Mouse (Mus musculus) midbrain, postnatal 0 days (tissue): Measurements from ENCODE around the gene Spred2. TPM values are rescaled to one million over a fixed set of nuclear protein-coding genes. Genes with fewer than 3 reads are reported as not detected.

Experiments
- ATAC-seq: fragments of 200-750 bp; cut with Nextera tagmentation; 2 replicates; pipeline ENCODE4 v1.8.0; 2017; ENCODE audit warnings: moderate number of reproducible peaks, mild to moderate bottlenecking, moderate TSS enrichment, moderate library complexity; ENCODE audit not compliant: low FRiP score
- DNase-seq: peaks from one replicate; pipeline ENCODE4 v3.0.0-alpha.2; 2015; ENCODE audit warnings: low spot score
- H3K27ac ChIP-seq: fragments of 300-500 bp; sonication (generic); 2 replicates; pipeline ENCODE4 v1.5.1; 2014; ENCODE audit warnings: low read depth, mild to moderate bottlenecking, low read length, mixed read lengths
- H3K27me3 ChIP-seq: fragments of 300-500 bp; sonication (generic); 2 replicates; pipeline ENCODE4 v1.6.1; 2014; ENCODE audit warnings: low read length, control low read depth, mixed read lengths; ENCODE audit not compliant: insufficient read depth
- H3K36me3 ChIP-seq: fragments of 300-500 bp; sonication (generic); 2 replicates; pipeline ENCODE4 v1.6.1; 2014; ENCODE audit warnings: low read length, control low read depth, mixed read lengths; ENCODE audit not compliant: insufficient read depth
- H3K4me1 ChIP-seq: fragments of 300-500 bp; sonication (generic); 2 replicates; pipeline ENCODE4 v1.6.1; 2014; ENCODE audit warnings: mild to moderate bottlenecking, control low read depth, antibody characterized with exemption, low read length, mixed read lengths; ENCODE audit not compliant: insufficient read depth
- H3K4me2 ChIP-seq: fragments of 300-500 bp; sonication (generic); 2 replicates; pipeline ENCODE4 v1.6.1; 2014; ENCODE audit warnings: low read depth, mild to moderate bottlenecking, low read length, mixed read lengths; ENCODE audit not compliant: poor library complexity, severe bottlenecking
- H3K4me3 ChIP-seq: fragments of 300-500 bp; sonication (generic); 2 replicates; pipeline ENCODE4 v1.5.1; 2014; ENCODE audit warnings: low read depth, mild to moderate bottlenecking, low read length, moderate library complexity
- H3K9ac ChIP-seq: fragments of 300-500 bp; sonication (generic); replicated peaks from 2 replicates; pipeline ENCODE4 v1.6.1; 2014; ENCODE audit warnings: mild to moderate bottlenecking, low read length, moderate library complexity, mixed read lengths; ENCODE audit not compliant: poor library complexity, severe bottlenecking
- H3K9me3 ChIP-seq: fragments of 300-500 bp; sonication (generic); 2 replicates; pipeline ENCODE4 v1.6.1; 2016; ENCODE audit warnings: low read length, control low read depth
- CTCF ChIP-seq: IDR thresholded peaks from 2 replicates; pipeline ENCODE4 v1.5.1; 2016; ENCODE audit warnings: antibody characterized with exemption, mild to moderate bottlenecking
- WGBS: fragments of 180-500 bp; shearing (Covaris S2); extraction: QIAGEN DNeasy Blood & Tissue Kit; methylation state at CpG from one replicate; pipeline ENCODE4 v1.1.7; 2014; 5-methylcytosine and 5-hydroxymethylcytosine counted together
- polyA plus RNA-seq: library from polyadenylated mRNA; unstranded; fragments of >200 nt; fragmentation: Nextera tagmentation; extraction: Ambion mirVana; gene quantifications from 2 replicates; pipeline ENCODE4 v1.2.1, GENCODE M21; 2015
- total RNA-seq: library from RNA; depleted of rRNA; stranded (reverse); fragments of >200 nt; gene quantifications from 2 replicates; pipeline ENCODE4 v1.2.3, GENCODE M21; 2014

Spred2 gene
- total and polyA plus RNA-seq, 2 experiments from 2014 or later: 6.2 to 17.0 TPM

- Histone ChIP-seq H3K4me1 (no peaks in the 10 kb centered on the region), H3K9ac (no peak overlapping the region), H3K4me3 (no peak overlapping the region), H3K27me3 (no peaks in the 10 kb centered on the region), H3K4me2 (no peak overlapping the region), H3K9me3 (peaks cover 24% of the 10 kb centered on the region), H3K36me3 (peaks cover 38% of the 10 kb centered on the region), H3K27ac (no peak overlapping the region)
- 96% methylated on average over 13 of the region's 13 CpGs for WGBS
- no peak for ATAC-seq
- TF ChIP-seq CTCF: no peak
- DNase-seq: no peak
These were observed 93.8 kb downstream of the Spred2 start for GRCm38 (mm10) chr11:20017937-20018336.

- peaks cover 24% of the 10 kb centered on the region for H3K9me3 ChIP-seq
- WGBS: 96% methylated on average over 2 of the region's 2 CpGs
- H3K4me3 ChIP-seq: no peak overlapping the region
- peaks cover 38% of the 10 kb centered on the region for H3K36me3 ChIP-seq
- no peak overlapping the region for H3K9ac ChIP-seq
- H3K4me2 ChIP-seq: no peak overlapping the region
- TF ChIP-seq CTCF: no peak
- no peaks in the 10 kb centered on the region for H3K27me3 ChIP-seq
- H3K27ac ChIP-seq: no peak overlapping the region
- no peaks in the 10 kb centered on the region for H3K4me1 ChIP-seq
- ATAC-seq: no peak
- DNase-seq: no peak
These were observed 94.7 kb downstream of the Spred2 start for GRCm38 (mm10) chr11:20018905-20019304.

- ATAC-seq: no peak
- no peak overlapping the region for H3K9ac ChIP-seq
These were observed 96.5 kb downstream of the Spred2 start for GRCm38 (mm10) chr11:20020720-20021119.

GRCm38 (mm10) chr11:20022462-20022861 lies 98.3 kb downstream of the Spred2 start:
- H3K27ac ChIP-seq: no peak overlapping the region
- H3K4me2 ChIP-seq: no peak overlapping the region
- ATAC-seq (no peak), DNase-seq (no peak)
- H3K4me1 ChIP-seq: no peaks in the 10 kb centered on the region
- no peak for TF ChIP-seq CTCF
- no peaks in the 10 kb centered on the region for H3K27me3 ChIP-seq
- peaks cover 24% of the 10 kb centered on the region for H3K9me3 ChIP-seq
- H3K36me3 ChIP-seq: peaks cover 48% of the 10 kb centered on the region
- no peak overlapping the region for H3K4me3 ChIP-seq
- WGBS: 84% methylated on average over 2 of the region's 2 CpGs
- no peak overlapping the region for H3K9ac ChIP-seq

More at GRCm38 (mm10) chr11:20020720-20021119, 96.5 kb downstream of the Spred2 start:
- WGBS: 99% methylated on average over 35 of the region's 35 CpGs
- no peak overlapping the region for H3K27ac ChIP-seq
- no peak overlapping the region for H3K4me2 ChIP-seq
- no peaks in the 10 kb centered on the region for H3K27me3 ChIP-seq
- no peak overlapping the region for H3K4me3 ChIP-seq
- peaks cover 24% of the 10 kb centered on the region for H3K9me3 ChIP-seq
- DNase-seq: no peak
- TF ChIP-seq CTCF: no peak
- no peaks in the 10 kb centered on the region for H3K4me1 ChIP-seq
- peaks cover 40% of the 10 kb centered on the region for H3K36me3 ChIP-seq

GRCm38 (mm10) chr11:20022911-20023482 lies 98.8 kb downstream of the Spred2 start:
- TF ChIP-seq CTCF: no peak
- H3K36me3 ChIP-seq: peaks cover 47% of the 10 kb centered on the region
- H3K4me1 ChIP-seq: no peaks in the 10 kb centered on the region
- peaks cover 24% of the 10 kb centered on the region for H3K9me3 ChIP-seq
- no peak overlapping the region for H3K9ac ChIP-seq
- no peak overlapping the region for H3K4me2 ChIP-seq
- H3K27me3 ChIP-seq: no peaks in the 10 kb centered on the region
- 76% methylated on average over 14 of the region's 14 CpGs for WGBS
- ATAC-seq: no peak
- H3K27ac ChIP-seq: no peak overlapping the region
- no peak overlapping the region for H3K4me3 ChIP-seq
- DNase-seq: no peak

GRCm38 (mm10) chr11:20025899-20026298 lies 101.7 kb downstream of the Spred2 start:
- no peaks in the 10 kb centered on the region for H3K4me1 ChIP-seq
- H3K27me3 ChIP-seq: no peaks in the 10 kb centered on the region
- H3K9ac ChIP-seq: no peak overlapping the region
- H3K27ac ChIP-seq: no peak overlapping the region
- peaks cover 18% of the 10 kb centered on the region for H3K36me3 ChIP-seq
- peaks cover 8% of the 10 kb centered on the region for H3K9me3 ChIP-seq
- 59% methylated on average over 11 of the region's 11 CpGs for WGBS
- no peak for ATAC-seq
- H3K4me2 ChIP-seq: no peak overlapping the region
- no peak for DNase-seq
- H3K4me3 ChIP-seq: no peak overlapping the region
- TF ChIP-seq CTCF: no peak
